Mouse (Mus musculus): Measurements from ENCODE around the gene Rap1gap. TPM values are rescaled to one million over a fixed set of nuclear protein-coding genes. Genes with fewer than 3 reads are reported as not detected.

Gene Rap1gap
- polyA plus RNA-seq, 1 experiment from 2014 or later: 3.9 TPM

- H3K27me3 ChIP-seq (ENCODE audit: control insufficient read depth, insufficient read depth, low read length): no peaks in the 10 kb centered on the region
- H3K4me3 ChIP-seq (ENCODE audit: control insufficient read depth in 1 of 2, insufficient read depth in 1 of 2, low read depth in 1 of 2, low read length in 2 of 2): no peak overlapping the region
- H3K4me2 ChIP-seq (ENCODE audit: low read length): no peak overlapping the region
- H3K36me3 ChIP-seq (ENCODE audit: control insufficient read depth, insufficient read depth, low read length): no peaks in the 10 kb centered on the region
- H3K27ac ChIP-seq (replicated peaks in 1 of 2; ENCODE audit: control insufficient read depth in 1 of 2, insufficient read depth in 1 of 2, low read depth in 2 of 2, low read length in 2 of 2): no peak overlapping the region
- peaks cover 7% of the 10 kb centered on the region in 2 experiments for H3K4me1 ChIP-seq (ENCODE audit: control insufficient read depth in 2 of 2, insufficient read depth in 2 of 2, low read length in 2 of 2)
- ATAC-seq (ENCODE audit: insufficient number of reproducible peaks, insufficient read depth, low FRiP score, low read depth): no peak
- H3K9ac ChIP-seq (ENCODE audit: low read length): no peak overlapping the region
- 75% methylated on average over 3 of the region's 3 CpGs for WGBS
- no peaks in the 10 kb centered on the region for H3K9me3 ChIP-seq (ENCODE audit: control insufficient read depth, low read length)
These were observed 100.1 kb downstream of the Rap1gap start for GRCm38 (mm10) chr4:137764621-137765020.

DNA sequence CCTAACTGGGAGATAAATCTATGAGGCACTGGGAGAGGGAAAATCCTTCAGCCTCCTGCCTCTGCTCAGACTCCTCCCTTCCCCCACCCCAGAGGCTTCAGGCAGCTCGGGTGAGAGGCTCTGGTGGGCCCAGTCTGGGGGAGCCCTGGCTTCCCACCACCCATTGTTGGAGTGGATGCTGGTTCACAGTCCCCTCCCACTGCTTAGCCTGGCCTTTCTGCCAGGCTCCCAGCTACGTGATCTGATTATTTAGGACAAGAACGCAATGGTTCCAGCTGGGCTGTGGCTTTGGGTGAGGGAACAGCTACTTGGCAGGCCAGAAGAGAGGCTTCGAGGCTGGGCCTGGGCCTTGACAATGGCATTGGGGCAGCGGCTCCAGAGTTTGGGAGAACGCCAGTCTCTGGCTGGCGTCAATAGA lies 101.0 kb downstream of the Rap1gap start:
- Histone ChIP-seq H3K9ac (ENCODE audit: low read length) (peak overlapping the region; percentile 8; the same call in 1 of the 2 replicates), H3K9me3 (ENCODE audit: control insufficient read depth, low read length) (no peaks in the 10 kb centered on the region), H3K36me3 (ENCODE audit: control insufficient read depth, insufficient read depth, low read length) (no peaks in the 10 kb centered on the region), H3K27me3 (ENCODE audit: control insufficient read depth, insufficient read depth, low read length) (no peaks in the 10 kb centered on the region; the same call in 1 of the 2 replicates), H3K4me1 (ENCODE audit: control insufficient read depth in 2 of 2, insufficient read depth in 2 of 2, low read length in 2 of 2) (peaks cover 7 to 12% of the 10 kb centered on the region in 2 experiments), H3K27ac (replicated peaks in 1 of 2; ENCODE audit: control insufficient read depth in 1 of 2, insufficient read depth in 1 of 2, low read depth in 2 of 2, low read length in 2 of 2) (no peak overlapping the region), H3K4me3 (ENCODE audit: control insufficient read depth in 1 of 2, insufficient read depth in 1 of 2, low read depth in 1 of 2, low read length in 2 of 2) (no peak overlapping the region), H3K4me2 (ENCODE audit: low read length) (no peak overlapping the region)
- ATAC-seq (ENCODE audit: insufficient number of reproducible peaks, insufficient read depth, low FRiP score, low read depth): no peak
- WGBS: 49% methylated on average over 7 of the region's 7 CpGs

DNA sequence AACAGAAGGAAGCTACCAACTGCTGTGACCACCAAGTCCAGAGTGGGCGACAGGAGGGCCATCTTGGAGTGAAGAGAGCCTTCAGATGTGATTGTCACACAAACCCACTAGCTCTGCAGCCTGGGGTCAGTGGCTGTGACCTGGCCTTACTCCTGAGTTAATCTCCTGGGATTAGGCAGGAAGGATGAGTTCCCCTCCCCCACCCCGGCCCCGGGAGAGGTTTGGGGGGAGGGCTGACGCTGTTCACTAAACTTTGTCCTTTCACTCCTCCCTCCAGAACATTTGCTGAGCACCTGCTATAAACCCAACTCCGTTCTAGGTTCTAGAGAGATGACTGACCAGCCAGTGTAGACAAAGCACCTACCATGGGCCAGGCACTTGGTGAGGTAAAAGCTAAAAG lies 101.8 kb downstream of the Rap1gap start:
- ATAC-seq (ENCODE audit: insufficient number of reproducible peaks, insufficient read depth, low FRiP score, low read depth): no peak
- Histone ChIP-seq H3K36me3 (ENCODE audit: control insufficient read depth, insufficient read depth, low read length) (no peaks in the 10 kb centered on the region), H3K27ac (replicated peaks in 1 of 2; ENCODE audit: control insufficient read depth in 1 of 2, insufficient read depth in 1 of 2, low read depth in 2 of 2, low read length in 2 of 2) (no peak overlapping the region)

GRCm38 (mm10) chr4:137768381-137768780 lies 103.9 kb downstream of the Rap1gap start:
- Histone ChIP-seq H3K27me3 (ENCODE audit: control insufficient read depth, insufficient read depth, low read length) (no peaks in the 10 kb centered on the region; the same call in 1 of the 2 replicates), H3K27ac (replicated peaks in 1 of 2; ENCODE audit: control insufficient read depth in 1 of 2, insufficient read depth in 1 of 2, low read depth in 2 of 2, low read length in 2 of 2) (no peak overlapping the region), H3K9ac (ENCODE audit: low read length) (no peak overlapping the region), H3K36me3 (ENCODE audit: control insufficient read depth, insufficient read depth, low read length) (no peaks in the 10 kb centered on the region), H3K4me2 (ENCODE audit: low read length) (no peak overlapping the region), H3K4me1 (ENCODE audit: control insufficient read depth in 2 of 2, insufficient read depth in 2 of 2, low read length in 2 of 2) (peaks cover 7 to 12% of the 10 kb centered on the region in 2 experiments), H3K4me3 (ENCODE audit: control insufficient read depth in 1 of 2, insufficient read depth in 1 of 2, low read depth in 1 of 2, low read length in 2 of 2) (no peak overlapping the region), H3K9me3 (ENCODE audit: control insufficient read depth, low read length) (no peaks in the 10 kb centered on the region)
- 87% methylated on average over 5 of the region's 5 CpGs for WGBS
- ATAC-seq (ENCODE audit: insufficient number of reproducible peaks, insufficient read depth, low FRiP score, low read depth): no peak

More for the DNA sequence above, 101.8 kb downstream of the Rap1gap start:
- H3K27me3 ChIP-seq (ENCODE audit: control insufficient read depth, insufficient read depth, low read length): no peaks in the 10 kb centered on the region; the same call in 1 of the 2 replicates
- no peaks in the 10 kb centered on the region for H3K9me3 ChIP-seq (ENCODE audit: control insufficient read depth, low read length)
- no peak overlapping the region for H3K4me3 ChIP-seq (ENCODE audit: control insufficient read depth in 1 of 2, insufficient read depth in 1 of 2, low read depth in 1 of 2, low read length in 2 of 2)
- no peak overlapping the region for H3K4me2 ChIP-seq (ENCODE audit: low read length)
- WGBS: 36% methylated on average over 5 of the region's 5 CpGs
- H3K9ac ChIP-seq (ENCODE audit: low read length): no peak overlapping the region
- H3K4me1 ChIP-seq (ENCODE audit: control insufficient read depth in 2 of 2, insufficient read depth in 2 of 2, low read length in 2 of 2): peaks cover 7 to 12% of the 10 kb centered on the region in 2 experiments

GRCm38 (mm10) chr4:137768831-137769230 lies 104.3 kb downstream of the Rap1gap start:
- Histone ChIP-seq H3K9ac (ENCODE audit: low read length) (no peak overlapping the region), H3K9me3 (ENCODE audit: control insufficient read depth, low read length) (no peaks in the 10 kb centered on the region), H3K27me3 (ENCODE audit: control insufficient read depth, insufficient read depth, low read length) (no peaks in the 10 kb centered on the region; the same call in 1 of the 2 replicates), H3K27ac (replicated peaks in 1 of 2; ENCODE audit: control insufficient read depth in 1 of 2, insufficient read depth in 1 of 2, low read depth in 2 of 2, low read length in 2 of 2) (no peak overlapping the region), H3K4me2 (ENCODE audit: low read length) (no peak overlapping the region), H3K4me3 (ENCODE audit: control insufficient read depth in 1 of 2, insufficient read depth in 1 of 2, low read depth in 1 of 2, low read length in 2 of 2) (no peak overlapping the region), H3K4me1 (ENCODE audit: control insufficient read depth in 2 of 2, insufficient read depth in 2 of 2, low read length in 2 of 2) (peaks cover 7 to 12% of the 10 kb centered on the region in 2 experiments), H3K36me3 (ENCODE audit: control insufficient read depth, insufficient read depth, low read length) (no peaks in the 10 kb centered on the region)
- WGBS: 82% methylated on average over 6 of the region's 6 CpGs
- ATAC-seq (ENCODE audit: insufficient number of reproducible peaks, insufficient read depth, low FRiP score, low read depth): no peak; the same call in 1 of the 2 replicates

- H3K36me3 ChIP-seq (ENCODE audit: control insufficient read depth, insufficient read depth, low read length): no peaks in the 10 kb centered on the region
- H3K9ac ChIP-seq (ENCODE audit: low read length): no peak overlapping the region
- H3K4me1 ChIP-seq (ENCODE audit: control insufficient read depth in 2 of 2, insufficient read depth in 2 of 2, low read length in 2 of 2): peaks cover 7 to 10% of the 10 kb centered on the region in 2 experiments; a peak in 3 of 4 replicates
- no peak overlapping the region for H3K4me3 ChIP-seq (ENCODE audit: control insufficient read depth in 1 of 2, insufficient read depth in 1 of 2, low read depth in 1 of 2, low read length in 2 of 2)
- ATAC-seq (ENCODE audit: insufficient number of reproducible peaks, insufficient read depth, low FRiP score, low read depth): no peak
- 11% methylated on average over 7 of the region's 7 CpGs for WGBS
- H3K4me2 ChIP-seq (ENCODE audit: low read length): no peak overlapping the region
- H3K9me3 ChIP-seq (ENCODE audit: control insufficient read depth, low read length): no peaks in the 10 kb centered on the region
- no peak overlapping the region for H3K27ac ChIP-seq (replicated peaks in 1 of 2; ENCODE audit: control insufficient read depth in 1 of 2, insufficient read depth in 1 of 2, low read depth in 2 of 2, low read length in 2 of 2)
- no peaks in the 10 kb centered on the region; the same call in 1 of the 2 replicates for H3K27me3 ChIP-seq (ENCODE audit: control insufficient read depth, insufficient read depth, low read length)
These were observed 105.1 kb downstream of the Rap1gap start for GRCm38 (mm10) chr4:137769635-137770034.

- Histone ChIP-seq H3K9me3 (ENCODE audit: control insufficient read depth, low read length) (no peaks in the 10 kb centered on the region), H3K27ac (replicated peaks in 1 of 2; ENCODE audit: control insufficient read depth in 1 of 2, insufficient read depth in 1 of 2, low read depth in 2 of 2, low read length in 2 of 2) (no peak overlapping the region), H3K4me1 (ENCODE audit: control insufficient read depth in 2 of 2, insufficient read depth in 2 of 2, low read length in 2 of 2) (peaks cover 0 to 6% of the 10 kb centered on the region in 2 experiments; a peak in 3 of 4 replicates), H3K4me2 (ENCODE audit: low read length) (no peak overlapping the region), H3K9ac (ENCODE audit: low read length) (no peak overlapping the region), H3K27me3 (ENCODE audit: control insufficient read depth, insufficient read depth, low read length) (no peaks in the 10 kb centered on the region; the same call in 1 of the 2 replicates), H3K36me3 (ENCODE audit: control insufficient read depth, insufficient read depth, low read length) (no peaks in the 10 kb centered on the region), H3K4me3 (ENCODE audit: control insufficient read depth in 1 of 2, insufficient read depth in 1 of 2, low read depth in 1 of 2, low read length in 2 of 2) (no peak overlapping the region)
- 53% methylated on average over 14 of the region's 14 CpGs for WGBS
- ATAC-seq (ENCODE audit: insufficient number of reproducible peaks, insufficient read depth, low FRiP score, low read depth): no peak
These were observed 106.5 kb downstream of the Rap1gap start for GRCm38 (mm10) chr4:137770901-137771612.

Data from heart, embryonic 14.5 days (tissue).